Mouse (Mus musculus) thymus, postnatal 25 days (tissue): ENCODE data around the gene Olfr145.
A peak's percentile ranks its signal among the peaks of the same experiment; 100 is the strongest.

Experiments
- DNase-seq: peaks from one replicate; pipeline ENCODE4 v3.0.0; 2022

Olfr145 gene

DNA sequence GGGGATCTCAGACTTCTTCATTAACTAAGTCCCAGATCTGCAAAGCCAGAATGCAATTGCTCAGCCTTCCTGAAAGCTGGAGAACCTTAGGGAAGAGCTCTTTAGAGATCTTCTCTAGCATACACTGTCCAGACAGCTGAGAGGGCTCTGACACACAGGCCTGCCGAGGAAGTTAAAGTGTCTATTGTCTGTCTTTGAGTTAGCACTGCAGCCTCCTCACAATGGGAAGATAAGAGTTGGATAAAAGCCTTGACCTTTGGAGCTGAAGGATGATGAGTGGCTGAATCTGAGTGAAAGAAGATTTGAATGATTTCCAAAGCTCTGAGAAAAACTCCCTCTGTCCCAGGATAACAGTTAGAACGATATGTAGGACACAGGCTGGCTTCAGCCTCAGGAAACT, at the start of gene Olfr145:
Gene Olfr145, plus strand, starts transcription at position 64 of the 400 bp plus-strand sequence.
- DNase-seq: no peak

DNA sequence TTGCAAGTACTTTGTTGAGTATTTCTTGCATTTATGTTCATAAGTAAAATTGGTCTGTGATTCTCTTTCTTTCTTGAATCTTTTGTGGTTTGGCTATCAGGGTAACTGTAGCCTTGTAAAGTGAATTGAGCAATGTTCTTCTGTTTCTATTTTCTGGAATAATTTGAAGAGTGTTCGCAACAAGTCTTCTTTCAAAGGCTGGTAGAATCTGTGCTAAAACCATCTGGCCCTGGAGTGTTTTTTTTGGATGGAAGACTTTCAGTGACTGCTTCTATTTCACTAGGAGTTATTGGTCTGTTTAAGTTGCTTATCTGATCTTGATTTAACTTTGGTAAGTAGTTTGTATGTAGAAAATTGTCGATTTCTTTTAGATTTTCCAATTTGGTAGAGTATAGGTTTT, 47.3 kb upstream of the Olfr145 start:
- no peak for DNase-seq

DNA sequence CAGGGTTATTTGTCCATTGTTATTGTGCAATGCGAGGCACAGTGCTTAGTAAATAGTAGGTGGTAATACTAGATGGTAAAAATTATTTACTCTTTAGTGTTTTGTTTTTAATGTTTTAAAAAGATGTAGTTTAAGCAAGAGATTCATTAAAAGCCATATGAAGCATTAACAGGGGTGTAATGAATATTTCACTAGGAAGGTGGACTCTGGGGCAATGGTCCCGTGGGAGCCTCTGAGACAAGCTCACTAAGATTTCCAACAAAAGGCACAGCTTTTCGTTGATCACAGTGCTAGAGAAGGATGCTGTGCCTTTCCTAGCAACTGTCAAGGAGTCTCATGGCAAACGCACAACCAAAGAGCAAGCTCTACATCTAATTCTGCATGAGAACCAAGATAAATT, 42.6 kb upstream of the Olfr145 start, which contains the start of gene Olfr877:
Gene Olfr877, plus strand, starts transcription at position 301 of the 400 bp plus-strand sequence.
- DNase-seq: no peak

DNA sequence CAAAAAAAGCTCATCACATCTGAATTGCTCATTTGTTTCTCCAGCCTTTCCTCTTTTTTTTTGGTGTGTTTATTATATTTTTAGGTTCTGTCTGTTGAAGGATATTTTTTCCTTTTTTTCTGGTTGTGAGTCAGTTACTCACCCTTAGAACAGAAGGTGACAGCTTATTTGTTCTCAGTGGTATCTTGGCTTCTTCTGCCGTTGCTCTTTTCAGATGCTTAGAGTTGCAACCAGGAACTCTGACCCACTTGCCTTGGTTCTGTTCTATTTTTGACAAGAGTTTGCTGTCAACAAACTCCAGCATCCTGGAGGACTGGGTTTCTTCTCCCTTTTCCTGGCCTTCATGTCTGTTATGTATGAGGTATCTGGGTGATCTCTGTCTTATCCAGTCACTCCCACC, 33.2 kb upstream of the Olfr145 start:
- DNase-seq: no peak

DNA sequence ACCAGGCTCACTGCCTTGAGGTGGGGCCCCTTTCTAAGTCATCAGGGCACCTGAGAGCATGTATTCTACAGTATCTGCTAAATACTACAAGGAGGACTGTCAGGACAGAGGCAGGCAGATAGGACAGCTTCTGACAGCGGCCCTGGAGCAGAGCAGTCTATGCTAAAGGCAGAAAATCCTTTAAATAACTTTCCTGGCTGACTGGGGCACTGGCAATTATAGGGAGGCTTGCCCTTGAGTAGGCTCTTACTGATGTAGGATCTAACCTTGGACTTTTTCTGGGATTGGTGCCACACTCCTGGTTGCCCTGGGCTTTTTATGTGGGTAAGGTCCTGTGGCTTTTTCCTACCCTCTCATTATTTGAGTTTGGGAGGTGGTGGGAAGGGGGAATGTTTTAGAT, 26.3 kb upstream of the Olfr145 start:
- DNase-seq: no peak

DNA sequence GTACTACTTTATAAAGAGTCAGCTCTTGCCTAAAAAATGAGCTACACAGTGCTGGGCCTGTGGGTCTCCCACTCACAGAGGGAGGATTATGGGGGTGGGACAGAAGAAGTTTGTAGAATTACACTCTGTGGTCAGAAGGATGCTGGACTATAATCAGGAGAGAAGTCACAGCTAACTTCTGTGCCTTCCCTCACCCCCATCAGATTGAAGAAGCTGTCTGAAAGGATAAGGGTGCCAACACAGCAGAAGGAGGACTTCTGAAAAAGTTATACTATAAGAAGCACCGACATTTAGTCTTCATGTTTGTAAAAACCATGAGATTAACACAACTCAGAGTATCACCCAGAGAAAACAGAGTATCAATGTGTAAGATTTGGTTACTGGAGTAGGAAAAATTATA, 25.4 kb upstream of the Olfr145 start:
- DNase-seq: no peak

DNA sequence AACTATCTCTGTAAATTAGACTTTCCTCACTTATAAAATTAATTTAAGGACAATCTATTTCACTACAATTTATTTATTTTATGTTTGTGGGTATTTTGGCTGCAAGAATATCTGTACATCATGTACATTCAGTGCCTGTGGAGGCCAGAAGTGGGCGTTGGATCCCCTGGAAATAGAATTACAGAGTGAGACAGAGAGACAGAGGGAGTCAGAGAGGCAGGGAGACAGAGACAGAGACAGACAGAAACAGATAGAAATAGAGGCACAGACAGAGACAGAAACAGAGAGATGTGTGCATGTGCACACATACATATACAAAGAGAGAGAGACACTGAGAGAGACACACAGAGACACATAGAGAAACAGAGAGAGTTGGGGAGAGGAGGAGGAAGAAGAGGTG, 25.0 kb upstream of the Olfr145 start:
- no peak for DNase-seq

DNA sequence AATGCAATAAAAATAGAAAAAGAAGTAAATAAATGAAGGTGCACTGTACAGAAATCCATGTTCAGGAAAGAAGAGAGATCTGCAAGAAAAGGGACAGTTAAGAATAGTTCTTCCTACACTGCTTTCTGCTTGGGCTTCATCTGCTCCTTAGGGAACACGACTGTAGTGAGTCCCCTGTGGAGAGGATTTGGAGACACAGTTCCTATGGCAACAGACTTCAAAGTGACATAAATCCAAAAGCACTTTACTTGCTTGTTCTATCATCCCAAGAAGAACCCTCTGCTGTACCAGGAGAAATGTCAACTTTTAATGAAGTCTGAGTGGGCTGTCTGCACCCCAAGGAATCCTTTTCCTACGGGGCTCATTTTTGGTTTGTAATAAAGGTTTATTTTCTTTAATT, 5.6 kb upstream of the Olfr145 start:
- no peak for DNase-seq

DNA sequence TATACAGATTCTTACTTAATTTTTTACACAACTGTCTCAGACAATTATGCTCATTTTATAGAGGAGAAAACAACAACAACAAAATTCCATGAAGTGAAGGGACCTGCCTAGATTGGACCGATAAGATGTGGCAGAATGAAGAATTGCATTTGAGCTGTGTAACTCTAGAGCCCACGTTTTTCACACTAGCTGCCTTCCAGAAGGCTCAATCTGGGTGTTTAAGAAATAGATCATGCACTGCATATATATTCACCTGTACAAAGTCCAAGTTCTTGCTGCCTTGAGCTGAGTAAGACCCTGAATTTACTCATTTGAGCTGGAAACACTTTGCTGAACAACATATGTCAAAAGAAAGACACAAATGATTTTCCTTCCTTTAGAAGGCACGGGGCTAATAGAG, 9.0 kb downstream of the Olfr145 start:
- no peak for DNase-seq

DNA sequence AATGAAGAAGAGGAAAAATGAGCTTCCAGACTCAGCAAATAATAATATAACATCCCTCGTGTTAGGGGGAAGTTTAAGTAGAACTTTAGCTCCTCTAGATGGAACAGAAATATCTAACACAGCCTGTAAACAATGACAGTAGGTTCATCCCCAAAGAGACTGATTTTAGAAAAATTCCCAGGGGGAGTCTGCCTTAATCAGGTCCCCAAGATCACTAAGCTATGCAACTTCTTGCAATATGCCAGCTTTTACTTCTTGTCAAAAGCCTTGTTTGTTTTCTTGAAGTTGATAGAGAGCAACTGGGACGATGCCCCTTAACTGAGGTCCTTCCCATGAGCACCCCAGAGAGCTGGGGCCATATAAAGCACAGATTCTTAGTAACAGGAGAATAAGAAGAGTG, 21.0 kb downstream of the Olfr145 start, which contains the start of gene Olfr878:
Gene Olfr878, plus strand, starts transcription at position 301 of the 400 bp plus-strand sequence.
- no peak for DNase-seq

DNA sequence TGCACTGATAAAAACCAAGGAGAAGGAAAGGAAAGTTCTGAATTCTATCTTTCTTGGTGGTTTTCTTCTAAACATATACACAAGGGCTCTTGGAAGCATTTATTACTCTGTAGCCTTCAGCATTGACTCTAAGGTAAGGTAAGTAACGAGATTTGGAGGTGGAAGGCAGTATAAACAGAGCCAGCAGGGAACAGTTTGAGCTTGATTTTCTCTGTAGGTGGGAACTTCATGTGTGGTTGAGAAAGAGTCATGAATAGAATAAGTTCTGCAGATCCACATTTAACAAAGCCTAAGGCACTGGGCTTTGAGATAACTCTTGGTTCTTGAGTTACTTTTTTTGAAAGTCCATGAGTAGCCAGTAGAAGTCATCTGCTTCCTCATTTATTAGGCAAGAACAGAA, 21.5 kb downstream of the Olfr145 start:
- DNase-seq: no peak

DNA sequence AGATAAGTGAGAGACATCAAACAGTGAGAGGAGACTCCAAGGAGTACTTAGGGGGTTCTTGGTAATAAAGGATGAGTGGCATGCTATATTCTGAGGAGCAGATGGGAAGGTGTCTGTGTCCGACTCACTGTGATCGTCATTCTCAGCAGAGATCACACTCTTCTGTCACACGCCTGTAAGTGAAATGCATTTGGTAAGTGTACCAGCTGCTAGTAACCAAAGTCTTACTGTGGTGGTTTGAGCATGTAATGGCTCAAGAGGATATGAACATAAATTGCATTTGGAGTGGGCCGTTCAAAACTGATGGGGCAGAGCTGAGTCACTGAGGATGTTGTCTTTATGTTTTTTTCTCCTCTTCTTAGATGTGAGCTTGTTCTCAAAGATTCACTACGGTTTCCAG, 27.7 kb downstream of the Olfr145 start:
- DNase-seq: no peak

DNA sequence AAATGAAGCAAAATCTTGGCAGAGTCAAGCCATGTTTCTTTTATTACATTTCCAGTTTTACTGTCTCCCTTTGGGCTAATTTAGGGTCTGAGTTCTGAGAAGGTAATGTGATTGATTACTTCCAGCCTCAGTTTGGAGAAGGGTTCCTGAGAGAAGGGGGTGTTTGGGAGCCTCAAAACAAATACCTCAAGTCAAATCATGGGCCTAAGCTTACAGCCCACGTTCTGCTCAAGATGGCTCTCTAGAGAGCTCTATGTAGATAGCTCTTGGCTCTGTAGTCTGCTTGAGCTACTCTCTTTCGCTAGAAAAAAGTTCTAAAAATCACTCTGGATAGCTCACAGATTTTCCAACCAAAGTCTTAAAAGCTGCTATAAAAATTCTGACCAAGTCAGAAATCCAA, 28.9 kb downstream of the Olfr145 start:
- no peak for DNase-seq

DNA sequence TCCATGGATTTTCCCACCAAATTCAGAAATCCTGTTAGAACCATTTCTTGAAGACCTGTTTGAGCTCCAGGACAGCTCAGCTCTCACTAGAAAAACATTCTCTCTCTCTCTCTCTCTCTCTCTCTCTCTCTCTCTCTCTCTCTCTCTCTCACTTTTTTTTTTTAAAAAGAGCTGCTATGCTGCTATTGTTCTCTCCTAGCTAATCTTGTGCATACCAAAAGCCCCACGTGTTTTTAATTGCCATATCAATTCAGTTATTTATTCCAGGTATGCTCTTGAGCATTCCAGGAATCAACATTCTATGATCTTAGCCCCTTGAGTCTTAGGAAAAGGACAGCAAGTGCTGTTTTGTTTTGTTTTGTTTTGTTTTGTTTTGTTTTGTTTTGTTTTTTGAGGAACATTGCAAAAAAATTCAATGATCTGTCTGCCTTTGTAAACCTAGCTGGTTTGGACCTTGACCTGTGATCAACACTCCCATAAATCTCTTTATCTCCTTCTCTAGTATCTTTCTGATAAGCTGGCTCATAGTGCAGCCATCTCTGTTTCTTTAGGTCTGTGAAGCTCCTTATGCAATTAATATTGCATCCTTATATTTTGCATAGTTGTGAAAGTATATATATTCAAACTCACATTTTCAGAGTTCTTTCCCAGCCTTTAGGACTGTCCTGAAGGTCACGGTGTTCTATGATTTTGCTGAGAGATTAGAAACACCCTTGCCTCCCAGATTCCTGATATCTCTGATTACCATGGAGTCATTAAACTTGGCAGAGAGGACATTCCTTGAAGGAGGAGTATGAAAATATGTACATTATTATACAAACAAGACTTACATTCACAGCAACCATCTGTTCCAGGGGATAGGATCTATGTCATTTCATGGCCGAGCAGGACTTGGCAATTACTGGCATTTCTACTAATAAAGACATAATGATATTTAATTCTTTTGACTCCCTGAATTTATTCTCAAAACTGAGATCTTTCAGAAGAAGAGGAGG, 29.8 kb downstream of the Olfr145 start:
- no peak for DNase-seq

DNA sequence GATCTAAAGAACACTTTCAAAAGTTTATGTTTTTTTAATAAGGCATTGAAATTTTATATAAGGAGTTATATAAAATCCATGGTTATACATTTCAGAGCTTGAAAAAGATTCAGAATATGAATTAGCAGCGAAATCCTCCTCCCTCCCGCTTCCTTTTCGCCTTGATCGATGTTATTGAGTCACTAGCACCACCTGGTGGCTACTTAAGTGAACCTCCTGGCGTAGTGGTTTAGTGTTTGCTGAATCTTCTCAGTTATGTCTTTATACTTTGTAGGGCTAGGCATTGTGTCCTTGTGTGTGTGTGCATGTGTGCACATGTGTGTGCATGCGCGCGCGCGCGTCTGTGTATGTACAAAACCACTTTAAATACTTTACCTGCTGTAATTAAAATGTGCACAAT, 36.0 kb downstream of the Olfr145 start:
- peak; percentile 14 for DNase-seq

DNA sequence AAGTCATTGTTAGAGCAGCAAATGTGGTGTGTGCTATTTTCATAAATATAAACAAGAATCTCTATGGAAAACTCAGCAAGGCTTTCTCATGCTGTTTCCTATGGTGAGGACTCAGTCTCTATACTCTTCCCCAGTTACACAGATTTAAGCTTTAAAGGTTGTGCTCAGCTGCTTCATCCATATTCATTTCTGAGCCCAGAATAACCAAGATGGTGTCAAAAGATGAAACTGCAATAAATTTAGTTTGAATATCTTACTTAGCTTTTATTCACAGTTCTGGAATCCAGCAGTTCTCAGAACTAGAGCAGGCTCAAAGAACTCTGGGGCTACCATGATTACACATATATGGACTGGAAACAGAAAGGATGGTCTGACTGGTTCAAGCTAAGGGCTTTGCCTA, 37.6 kb downstream of the Olfr145 start:
- DNase-seq: no peak

DNA sequence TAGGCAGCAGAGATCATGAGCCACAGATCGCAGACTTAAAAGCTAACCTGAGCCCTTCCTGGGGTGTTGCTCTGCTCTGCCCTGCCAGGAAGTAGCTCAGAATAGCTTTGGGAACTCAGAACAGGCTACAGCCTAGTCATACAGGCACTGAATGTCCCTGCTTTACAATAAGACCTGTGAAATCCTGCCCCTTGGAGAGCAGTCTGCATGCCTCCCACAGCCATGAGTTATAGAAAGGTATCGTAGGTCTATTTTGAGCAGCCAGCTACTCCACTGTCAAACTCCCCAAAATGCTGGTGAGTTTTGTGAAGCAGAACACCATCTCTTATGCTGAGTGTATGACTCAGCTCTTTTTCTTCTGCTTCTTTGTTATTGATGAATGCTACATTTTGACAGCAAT, 44.6 kb downstream of the Olfr145 start:
- no peak for DNase-seq
